ENCODE assay signal across 8 mouse cellular contexts in genomic region chr19:60890391-60891122, GRCm38 (mm10). TPM values are rescaled to one million over a fixed set of nuclear protein-coding genes. Genes with fewer than 3 reads are reported as not detected.
DNase-seq lines count a peak whose midpoint lies in the region; ATAC-seq and TF ChIP-seq lines count a peak whose summit lies in the region.

No protein-coding gene starts in this region.

- peak overlapping the region; percentile 86 for H3K4me3 ChIP-seq in kidney, embryonic 16.5 days (ENCODE audit: low read length)
- peak overlapping the region; percentile 83 to 100 for H3K4me3 ChIP-seq in ES-E14 (ENCODE audit: insufficient read depth in 1 of 2, low read depth in 1 of 2, low read length in 2 of 2, poor library complexity in 1 of 2, severe bottlenecking in 1 of 2)
- peak overlapping the region; percentile 82 for H3K4me3 ChIP-seq in midbrain, embryonic 16.5 days (ENCODE audit: low read depth, low read length)

- H3K36me3 ChIP-seq in kidney, embryonic 16.5 days (ENCODE audit: insufficient read depth, low read length) = no peaks in the 10 kb centered on the region
- no peaks in the 10 kb centered on the region for H3K36me3 ChIP-seq in ES-E14 (ENCODE audit: control insufficient read depth, insufficient read depth, low read length, poor library complexity, severe bottlenecking)
- H3K36me3 ChIP-seq in midbrain, embryonic 16.5 days (ENCODE audit: control insufficient read depth, insufficient read depth, low read length) = no peaks in the 10 kb centered on the region

- H3K27ac ChIP-seq in kidney, embryonic 16.5 days (ENCODE audit: low read length) = peak overlapping the region; percentile 67
- no peak overlapping the region for H3K27ac ChIP-seq in ES-E14 (ENCODE audit: insufficient read depth, low read depth, low read length, poor library complexity, severe bottlenecking)
- peak overlapping the region; percentile 93 for H3K27ac ChIP-seq in midbrain, embryonic 16.5 days (ENCODE audit: low read length)

- peak overlapping the region; percentile 89 for H3K4me2 ChIP-seq in kidney, embryonic 16.5 days (replicated peaks; ENCODE audit: low read depth, low read length)
- peak overlapping the region; percentile 72 for H3K4me2 ChIP-seq in midbrain, embryonic 16.5 days (ENCODE audit: low read length)

- WGBS in kidney, embryonic 16.5 days = under 1% methylated on average over 41 of the region's 41 CpGs
- WGBS in midbrain, embryonic 16.5 days = under 1% methylated on average over 41 of the region's 41 CpGs

- no peaks in the 10 kb centered on the region for H3K9me3 ChIP-seq in kidney, embryonic 16.5 days (ENCODE audit: low read length)
- no peaks in the 10 kb centered on the region for H3K9me3 ChIP-seq in ES-E14 (ENCODE audit: control insufficient read depth, insufficient read depth, low read depth, low read length)
- H3K9me3 ChIP-seq in midbrain, embryonic 16.5 days (replicated peaks; ENCODE audit: control insufficient read depth, low read length, poor library complexity, severe bottlenecking) = no peaks in the 10 kb centered on the region

- H3K4me1 ChIP-seq in kidney, embryonic 16.5 days (ENCODE audit: insufficient read depth, low read length) = peaks cover 19% of the 10 kb centered on the region
- no peaks in the 10 kb centered on the region for H3K4me1 ChIP-seq in ES-E14 (ENCODE audit: control insufficient read depth in 2 of 2, insufficient read depth in 2 of 2, low read length in 2 of 2, poor library complexity in 1 of 2)
- H3K4me1 ChIP-seq in midbrain, embryonic 16.5 days (ENCODE audit: control insufficient read depth, insufficient read depth, low read length) = peaks cover 20% of the 10 kb centered on the region

- DNase-seq in kidney, postnatal 25 days = no peak
- DNase-seq in ES-E14 (ENCODE audit: low read depth, low spot score) = no peak
- DNase-seq in embryo, embryonic 9.5 days (ENCODE audit: extremely low spot score) = peak; percentile 78
- peak; percentile 22 to 54 for DNase-seq in gastrocnemius, postnatal 4 days (ENCODE audit: low spot score in 2 of 2)
- DNase-seq in layer of hippocampus, adult 9-10 months (ENCODE audit: low spot score) = peak; percentile 41
- DNase-seq in B cell, adult 2 months = no peak

- H3K9ac ChIP-seq in kidney, embryonic 16.5 days (replicated peaks; ENCODE audit: low read length) = peak overlapping the region; percentile 78
- peak overlapping the region; percentile 68 for H3K9ac ChIP-seq in ES-E14 (ENCODE audit: insufficient read depth, low read depth, low read length, poor library complexity, severe bottlenecking)
- peak overlapping the region; percentile 79 for H3K9ac ChIP-seq in midbrain, embryonic 16.5 days (ENCODE audit: low read depth, low read length)

- ATAC-seq in kidney, embryonic 16.5 days (ENCODE audit: low FRiP score, low TSS enrichment) = peak; percentile 47
- peak; percentile 83 for ATAC-seq in midbrain, embryonic 16.5 days

- in situ Hi-C loops in ES-E14 (cut with MboI; ENCODE audit: low sequenced_read_pairs in 2 of 2, unreplicated experiment in 2 of 2) = no loop called here

- no peaks in the 10 kb centered on the region for H3K27me3 ChIP-seq in kidney, embryonic 16.5 days (ENCODE audit: insufficient read depth, low read length)
- no peaks in the 10 kb centered on the region for H3K27me3 ChIP-seq in midbrain, embryonic 16.5 days (ENCODE audit: control insufficient read depth, insufficient read depth, low read depth, low read length)

TF ChIP-seq in ES-E14, 5 proteins besides CTCF, POLR2A, EP300 and RAD21:
- TF ChIP-seq MAFK (IDR thresholded peaks at IDR 0.05; ENCODE audit: insufficient read depth, low read depth, low read length) (no peak), HCFC1 (IDR thresholded peaks at IDR 0.05; ENCODE audit: borderline replicate concordance, insufficient read depth, low read length) (no peak), ZC3H11A (IDR thresholded peaks at IDR 0.05; ENCODE audit: borderline replicate concordance, low read depth, low read length) (no peak), CHD2 (IDR thresholded peaks at IDR 0.05; ENCODE audit: low read depth, low read length) (no peak), ZNF384 (IDR thresholded peaks at IDR 0.05; ENCODE audit: low read depth, low read length) (no peak)

RNA-seq across cellular contexts. Expression of gene Grk5, which starts 1.0 kb away (rescaled TPM):
- polyA plus RNA-seq in kidney, embryonic 16.5 days (2015; fragmentation: Nextera tagmentation; extraction: Ambion mirVana) = 2.7 TPM in 2 replicates
- 2.2 and 2.5 TPM in 2 replicates for total RNA-seq in ES-E14 (2012; rRNA removed)
- 10 to 100 TPM; 12.9 to 16.0 TPM for total RNA-seq in gastrocnemius, postnatal 4 days (2021)
- 2.3 and 2.5 TPM in 2 replicates for polyA plus RNA-seq in midbrain, embryonic 16.5 days (2015; fragmentation: Nextera tagmentation; extraction: Ambion mirVana)

RNA-seq across cellular contexts. Expression of gene Prdx3, which starts 16.2 kb away (rescaled TPM):
- 136 and 150 TPM in 2 replicates for polyA plus RNA-seq in kidney, embryonic 16.5 days (2015; fragmentation: Nextera tagmentation; extraction: Ambion mirVana)
- 35.1 and 43.9 TPM in 2 replicates for total RNA-seq in ES-E14 (2012; rRNA removed)
- 100 to 1,000 TPM; 109 to 115 TPM for total RNA-seq in gastrocnemius, postnatal 4 days (2021)
- polyA plus RNA-seq in midbrain, embryonic 16.5 days (2015; fragmentation: Nextera tagmentation; extraction: Ambion mirVana) = 94.1 and 106 TPM in 2 replicates

RNA-seq across cellular contexts. Expression of gene Sfxn4, which starts 29.3 kb away (rescaled TPM):
- polyA plus RNA-seq in kidney, embryonic 16.5 days (2015; fragmentation: Nextera tagmentation; extraction: Ambion mirVana) = 8.6 and 8.9 TPM in 2 replicates
- 1.2 TPM in 2 replicates for total RNA-seq in ES-E14 (2012; rRNA removed)
- total RNA-seq in gastrocnemius, postnatal 4 days (2021) = 1 to 10 TPM; 4.2 to 6.2 TPM
- 9.4 and 11.7 TPM in 2 replicates for polyA plus RNA-seq in midbrain, embryonic 16.5 days (2015; fragmentation: Nextera tagmentation; extraction: Ambion mirVana)

Comparison
In these comparisons a context has a peak if more than half of its experiments do, and no peak if none do; other contexts are left out.
1. DNase-seq: peak in embryo, embryonic 9.5 days (single experiment), gastrocnemius, postnatal 4 days (2 of 2) and layer of hippocampus, adult 9-10 months (single experiment); none in kidney, postnatal 25 days (0 of 2), ES-E14 (single experiment) and B cell, adult 2 months (0 of 2).
2. Peak in every context shown above with its lines, with median percentiles within 50 percentile points of each other: H3K4me3 ChIP-seq and H3K9ac ChIP-seq.